Mouse (Mus musculus) lung, embryonic 16.5 days (tissue): ENCODE results near the gene Col23a1. TPM values are rescaled to one million over a fixed set of nuclear protein-coding genes. Genes with fewer than 3 reads are reported as not detected.

Experiments used
- ATAC-seq: fragments of 200-750 bp; cut with Nextera tagmentation; 2 replicates; pipeline ENCODE4 v1.8.0; 2017; ENCODE audit warnings: low read depth, mild to moderate bottlenecking, moderate library complexity
- H3K27ac ChIP-seq: fragments of 300-500 bp; sonication (generic); 2 replicates; pipeline ENCODE4 v1.5.1; 2014; ENCODE audit warnings: mild to moderate bottlenecking, control low read depth, low read length
- H3K27me3 ChIP-seq: fragments of 300-500 bp; sonication (generic); 2 replicates; pipeline ENCODE4 v1.6.1; 2014; ENCODE audit warnings: low read depth, low read length, mixed read lengths; ENCODE audit not compliant: control insufficient read depth, insufficient read depth
- H3K36me3 ChIP-seq: fragments of 300-500 bp; sonication (generic); 2 replicates; pipeline ENCODE4 v1.6.1; 2014; ENCODE audit warnings: low read length; ENCODE audit not compliant: control insufficient read depth, insufficient read depth
- H3K4me1 ChIP-seq: fragments of 300-500 bp; sonication (generic); replicated peaks from 2 replicates; pipeline ENCODE4 v1.6.1; 2014; ENCODE audit warnings: low read length, mixed read lengths; ENCODE audit not compliant: control insufficient read depth, insufficient read depth
- H3K4me2 ChIP-seq: fragments of 300-500 bp; sonication (generic); 2 replicates; pipeline ENCODE4 v1.6.1; 2014; ENCODE audit warnings: low read depth, low read length, control low read depth
- H3K4me3 ChIP-seq: fragments of 300-500 bp; sonication (generic); 2 replicates; pipeline ENCODE4 v1.5.1; 2014; ENCODE audit warnings: mild to moderate bottlenecking, low read length, control low read depth
- H3K9ac ChIP-seq: fragments of 300-500 bp; sonication (generic); 2 replicates; pipeline ENCODE4 v1.6.1; 2014; ENCODE audit warnings: low read length, control low read depth
- H3K9me3 ChIP-seq: fragments of 300-500 bp; sonication (generic); 2 replicates; pipeline ENCODE4 v1.6.1; 2016; ENCODE audit warnings: low read length; ENCODE audit not compliant: control insufficient read depth
- WGBS: fragments of 180-500 bp; shearing (Covaris S2); extraction: QIAGEN DNeasy Blood & Tissue Kit; methylation state at CpG from one replicate; pipeline ENCODE4 v1.1.7; 2014; 5-methylcytosine and 5-hydroxymethylcytosine counted together
- polyA plus RNA-seq: library from polyadenylated mRNA; unstranded; fragments of >200 nt; fragmentation: Nextera tagmentation; extraction: Ambion mirVana; gene quantifications from 2 replicates; pipeline ENCODE4 v1.2.1, GENCODE M21; 2015

The Col23a1 gene
- polyA plus RNA-seq, 1 experiment from 2014 or later: 9.7 TPM

DNA sequence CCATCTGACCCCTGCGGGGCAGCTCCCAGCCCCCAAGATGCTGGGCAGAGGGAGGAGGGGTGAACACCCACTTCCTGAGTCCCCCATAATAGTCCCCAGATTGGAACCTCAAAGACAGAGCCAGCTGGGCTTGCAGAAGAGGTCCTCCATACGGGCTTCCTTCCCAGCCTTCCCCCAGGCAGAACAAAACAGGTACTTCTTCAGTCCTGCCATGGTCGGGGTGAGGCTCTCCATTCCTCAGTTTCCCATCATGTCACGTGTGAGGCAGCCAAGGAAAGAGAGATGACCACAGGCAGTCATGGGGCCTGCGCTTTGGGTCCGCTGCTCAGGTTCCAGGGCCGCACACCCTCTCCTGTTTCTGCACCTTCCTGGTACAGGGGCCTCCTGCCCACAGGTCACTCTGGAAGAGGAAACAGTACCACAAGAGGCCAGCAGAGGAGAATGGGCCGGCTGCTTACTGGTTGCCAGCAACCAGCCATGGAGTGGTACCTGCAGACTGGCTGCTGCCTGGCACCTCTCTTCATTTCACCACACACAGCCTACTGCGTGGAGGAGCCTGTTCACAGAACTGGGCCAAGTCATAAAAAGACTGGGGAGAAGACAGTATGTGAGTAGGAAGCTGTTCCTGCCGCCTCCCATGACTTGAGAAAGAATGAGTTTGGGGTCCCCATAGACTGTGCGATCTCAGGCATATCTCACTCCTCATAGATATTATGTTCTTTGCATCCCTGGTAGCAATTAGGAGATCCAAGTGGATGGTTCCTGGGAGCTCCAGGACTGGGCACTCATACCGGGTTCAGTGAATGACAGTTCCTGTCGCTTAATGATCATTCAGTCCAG is 249.4 kb downstream of the Col23a1 start:
- peak; percentile 13; the same call in 1 of the 2 replicates for ATAC-seq
- WGBS: 62% methylated on average over 13 of the region's 13 CpGs
- no peaks in the 10 kb centered on the region for H3K4me1 ChIP-seq
- H3K9me3 ChIP-seq: no peaks in the 10 kb centered on the region
- no peak overlapping the region for H3K9ac ChIP-seq
- H3K36me3 ChIP-seq: no peaks in the 10 kb centered on the region
- no peak overlapping the region for H3K4me3 ChIP-seq
- no peak overlapping the region for H3K4me2 ChIP-seq
- no peak overlapping the region for H3K27ac ChIP-seq
- no peaks in the 10 kb centered on the region for H3K27me3 ChIP-seq

DNA sequence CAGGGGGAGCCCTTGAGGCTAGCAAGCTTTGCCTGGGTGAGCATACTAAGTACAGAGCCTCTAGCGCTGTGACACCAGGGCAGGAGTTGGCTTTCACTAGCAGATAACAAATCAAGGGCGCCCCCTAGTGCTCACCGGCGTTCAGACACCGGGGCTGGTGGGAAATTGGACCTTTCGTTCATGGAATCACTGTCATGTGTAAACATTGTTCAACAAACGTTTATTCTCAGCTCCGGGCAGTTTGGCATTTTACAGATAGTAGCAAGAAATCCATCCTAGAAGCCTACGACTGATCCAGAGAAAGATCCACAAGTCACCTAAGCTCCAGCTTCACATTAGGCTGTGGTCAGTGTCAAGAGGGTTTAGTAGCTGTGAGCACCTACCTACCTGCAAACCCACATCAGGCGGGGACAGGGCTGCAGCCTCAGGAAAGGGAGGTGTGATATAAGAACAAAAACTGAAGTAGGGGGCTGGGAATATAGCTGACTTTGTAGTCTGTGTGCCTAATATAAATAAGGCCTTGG is 250.1 kb downstream of the Col23a1 start:
- WGBS: 6% methylated on average over 10 of the region's 10 CpGs
- H3K4me3 ChIP-seq: no peak overlapping the region
- no peak overlapping the region for H3K4me2 ChIP-seq
- H3K36me3 ChIP-seq: no peaks in the 10 kb centered on the region
- peak; percentile 91 for ATAC-seq
- H3K4me1 ChIP-seq: no peaks in the 10 kb centered on the region
- no peak overlapping the region for H3K9ac ChIP-seq
- H3K27ac ChIP-seq: no peak overlapping the region
- H3K27me3 ChIP-seq: no peaks in the 10 kb centered on the region
- H3K9me3 ChIP-seq: no peaks in the 10 kb centered on the region

DNA sequence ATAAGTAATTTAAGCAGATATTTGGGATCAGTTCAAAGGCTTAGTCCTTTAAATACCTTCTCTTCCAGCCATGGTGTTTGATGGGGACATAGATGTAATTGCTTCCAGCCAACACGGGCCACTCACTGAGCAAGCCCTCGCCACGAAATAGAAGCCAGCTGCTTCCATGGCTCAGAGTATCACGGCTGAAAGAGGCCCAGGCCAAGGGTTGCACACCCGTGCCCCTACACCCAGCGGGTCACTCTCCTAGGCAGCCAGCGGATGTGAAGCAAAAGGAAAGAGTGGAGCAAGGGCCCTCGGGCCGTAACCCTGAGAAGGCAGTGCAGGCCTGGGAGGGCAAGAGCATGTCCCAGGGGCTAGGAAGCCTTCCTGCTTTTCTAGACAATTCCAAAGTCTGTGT is 252.7 kb downstream of the Col23a1 start:
- Histone ChIP-seq H3K36me3 (no peaks in the 10 kb centered on the region), H3K27me3 (no peaks in the 10 kb centered on the region), H3K4me2 (no peak overlapping the region), H3K9me3 (no peaks in the 10 kb centered on the region), H3K9ac (no peak overlapping the region), H3K27ac (no peak overlapping the region), H3K4me1 (no peaks in the 10 kb centered on the region), H3K4me3 (no peak overlapping the region)
- ATAC-seq: no peak
- 56% methylated on average over 9 of the region's 9 CpGs for WGBS

DNA sequence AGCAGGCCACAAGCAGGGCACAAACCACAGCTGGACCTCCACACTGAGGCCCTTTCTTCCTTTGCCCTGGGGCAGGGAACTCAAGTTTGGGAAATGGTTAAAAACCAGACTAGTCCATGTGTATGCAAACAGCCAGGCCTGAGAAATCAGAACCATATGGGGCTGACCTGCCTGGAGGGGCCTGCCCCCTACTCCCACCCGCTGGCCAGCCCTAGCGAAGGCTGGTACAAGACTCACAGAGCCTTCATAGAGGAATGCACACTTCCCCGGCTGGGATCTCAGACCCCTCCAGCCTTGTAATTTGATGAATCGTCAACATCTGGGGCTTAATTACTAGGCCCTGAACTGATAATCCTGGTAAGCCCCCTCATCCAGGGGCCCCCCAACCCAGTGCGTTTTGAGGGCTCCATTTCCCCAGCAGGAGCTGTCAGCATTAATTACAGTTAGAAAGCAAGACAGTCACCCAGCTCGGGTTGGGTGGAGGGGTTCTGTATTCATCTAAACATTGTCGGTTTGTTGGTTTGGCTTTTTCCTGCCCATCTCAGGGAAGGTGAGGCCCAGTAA is 253.8 kb downstream of the Col23a1 start:
- H3K27ac ChIP-seq: no peak overlapping the region
- no peaks in the 10 kb centered on the region for H3K9me3 ChIP-seq
- no peak overlapping the region for H3K4me3 ChIP-seq
- no peak for ATAC-seq
- H3K4me2 ChIP-seq: no peak overlapping the region
- 44% methylated on average over 7 of the region's 7 CpGs for WGBS
- H3K9ac ChIP-seq: no peak overlapping the region
- H3K27me3 ChIP-seq: no peaks in the 10 kb centered on the region
- no peaks in the 10 kb centered on the region for H3K4me1 ChIP-seq
- H3K36me3 ChIP-seq: no peaks in the 10 kb centered on the region

DNA sequence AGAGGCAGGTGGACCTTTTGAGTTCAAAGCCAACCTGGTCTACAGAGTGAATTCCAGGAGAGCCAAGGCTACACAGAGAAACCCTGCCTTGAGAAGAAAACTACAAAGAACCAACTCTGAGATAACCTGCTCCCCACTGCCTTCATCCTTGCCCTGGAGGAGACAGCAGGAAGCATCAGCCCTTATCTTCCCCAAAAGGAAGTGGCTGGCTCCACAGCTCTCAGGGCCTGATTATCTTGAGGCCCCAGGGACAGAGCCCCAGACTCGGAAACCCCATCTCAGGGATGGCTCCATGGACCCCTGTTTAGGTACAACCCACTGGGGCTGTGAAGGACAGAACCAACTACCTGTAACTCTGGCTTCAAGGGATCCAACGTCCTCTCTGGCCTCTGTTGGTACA is 254.7 kb downstream of the Col23a1 start:
- ATAC-seq: no peak

DNA sequence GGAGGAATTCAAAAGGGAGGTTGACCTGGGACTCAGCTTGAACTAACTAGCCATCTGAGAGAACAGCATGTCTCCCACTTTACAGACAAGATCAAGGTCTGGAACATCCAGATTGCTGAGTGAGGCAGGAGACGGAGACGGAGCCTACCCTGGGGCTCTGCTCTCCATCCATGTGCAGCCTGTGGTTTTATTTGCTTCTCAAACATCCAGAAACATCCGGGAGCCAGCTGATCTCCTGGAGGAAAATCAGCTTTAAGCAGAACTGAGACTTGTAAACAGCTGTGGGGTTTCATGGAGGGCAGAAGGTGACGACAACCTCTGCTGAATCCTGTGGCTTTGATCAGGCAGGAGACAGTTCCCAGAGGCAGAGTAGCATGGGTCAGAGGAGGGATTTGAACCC is 256.1 kb downstream of the Col23a1 start:
- ATAC-seq: no peak
- H3K4me3 ChIP-seq: no peak overlapping the region
- WGBS: 41% methylated on average over 4 of the region's 4 CpGs
- peaks cover 5% of the 10 kb centered on the region for H3K4me1 ChIP-seq
- H3K36me3 ChIP-seq: no peaks in the 10 kb centered on the region
- no peaks in the 10 kb centered on the region for H3K27me3 ChIP-seq
- H3K27ac ChIP-seq: no peak overlapping the region
- no peak overlapping the region for H3K4me2 ChIP-seq
- no peak overlapping the region for H3K9ac ChIP-seq
- H3K9me3 ChIP-seq: no peaks in the 10 kb centered on the region

More for the DNA sequence above, 254.7 kb downstream of the Col23a1 start:
- H3K36me3 ChIP-seq: no peaks in the 10 kb centered on the region
- H3K9me3 ChIP-seq: no peaks in the 10 kb centered on the region
- no peak overlapping the region for H3K9ac ChIP-seq
- no peaks in the 10 kb centered on the region for H3K4me1 ChIP-seq
- WGBS: 52% methylated on average over 2 of the region's 2 CpGs
- H3K4me2 ChIP-seq: no peak overlapping the region
- no peak overlapping the region for H3K27ac ChIP-seq
- no peak overlapping the region for H3K4me3 ChIP-seq
- H3K27me3 ChIP-seq: no peaks in the 10 kb centered on the region

DNA sequence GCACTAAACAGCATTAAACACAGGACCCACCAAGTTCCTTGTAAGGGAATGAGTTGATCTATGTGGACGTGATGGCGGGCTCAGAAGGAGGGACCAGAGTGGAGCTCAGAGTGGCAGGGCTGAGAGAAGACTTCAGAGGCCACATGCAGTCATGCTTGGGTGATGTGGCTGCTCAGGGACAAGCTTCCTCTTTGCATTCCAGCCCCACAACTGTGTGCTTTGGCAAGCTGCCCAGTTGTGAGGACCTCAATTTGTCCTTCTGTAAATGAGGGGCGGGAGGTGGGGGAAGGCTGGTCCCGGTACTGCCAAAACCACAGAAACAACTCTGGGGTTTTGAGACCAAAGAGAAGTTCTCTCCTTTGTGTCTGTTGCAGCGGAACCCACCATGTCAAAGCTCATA is 261.5 kb downstream of the Col23a1 start:
- WGBS: 23% methylated on average over 5 of the region's 5 CpGs
- peak overlapping the region; percentile 65 for H3K27ac ChIP-seq
- peak overlapping the region; percentile 8; the same call in 1 of the 2 replicates for H3K9ac ChIP-seq
- H3K36me3 ChIP-seq: no peaks in the 10 kb centered on the region
- ATAC-seq: peak; percentile 91
- H3K9me3 ChIP-seq: no peaks in the 10 kb centered on the region
- H3K4me3 ChIP-seq: no peak overlapping the region
- H3K4me1 ChIP-seq: peaks cover 13% of the 10 kb centered on the region
- H3K27me3 ChIP-seq: no peaks in the 10 kb centered on the region
- H3K4me2 ChIP-seq: no peak overlapping the region

DNA sequence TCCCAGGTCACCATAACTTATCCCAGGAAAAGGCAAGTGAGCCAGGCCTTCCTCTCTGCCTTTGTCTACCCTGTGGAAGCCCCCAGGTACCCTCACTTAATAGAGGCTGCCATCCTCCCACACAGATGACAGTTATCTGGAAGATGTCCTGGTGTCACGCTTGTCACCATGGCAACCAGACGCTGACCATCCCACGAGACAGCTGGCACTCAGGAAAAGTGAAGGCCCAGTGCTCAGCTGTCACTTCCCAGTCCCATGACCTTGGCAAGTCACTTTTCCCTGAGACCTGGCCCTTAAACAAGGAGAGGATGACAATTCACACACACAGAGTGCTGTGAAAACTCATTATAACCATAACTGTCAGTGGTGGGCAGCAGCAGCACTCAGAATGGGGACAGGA is 262.4 kb downstream of the Col23a1 start:
- Histone ChIP-seq H3K9me3 (no peaks in the 10 kb centered on the region), H3K4me2 (no peak overlapping the region), H3K4me3 (no peak overlapping the region), H3K4me1 (peaks cover 13% of the 10 kb centered on the region), H3K36me3 (no peaks in the 10 kb centered on the region), H3K27me3 (no peaks in the 10 kb centered on the region), H3K27ac (no peak overlapping the region), H3K9ac (no peak overlapping the region)
- ATAC-seq: no peak
- WGBS: 53% methylated on average over 3 of the region's 3 CpGs

DNA sequence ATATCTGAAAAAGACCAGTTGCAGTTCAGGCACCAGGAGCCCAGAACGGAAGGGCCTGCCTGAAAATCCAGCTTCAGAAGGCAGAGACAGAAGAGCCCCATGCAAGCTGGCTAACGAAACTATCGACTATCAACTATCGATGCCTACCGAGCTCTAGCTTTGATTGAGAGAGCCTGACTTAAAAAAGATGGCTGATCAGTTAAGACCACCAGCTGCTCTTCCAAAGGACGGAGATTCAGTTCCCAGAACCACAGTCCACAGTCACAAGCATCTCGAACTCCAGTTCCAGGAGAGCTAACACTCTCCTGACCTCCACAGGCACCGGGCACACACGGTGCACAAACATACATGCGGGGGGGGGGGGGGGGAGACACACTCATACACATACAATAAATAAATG is 264.9 kb downstream of the Col23a1 start:
- H3K4me3 ChIP-seq: 0 out of 2 replicates have a peak overlapping the region, but pooled peaks have one; percentile 18
- H3K9ac ChIP-seq: no peak overlapping the region
- H3K27ac ChIP-seq: no peak overlapping the region
- no peaks in the 10 kb centered on the region for H3K9me3 ChIP-seq
- no peak for ATAC-seq
- no peak overlapping the region for H3K4me2 ChIP-seq
- H3K27me3 ChIP-seq: no peaks in the 10 kb centered on the region
- peaks cover 13% of the 10 kb centered on the region for H3K4me1 ChIP-seq
- no peaks in the 10 kb centered on the region for H3K36me3 ChIP-seq
- 57% methylated on average over 9 of the region's 10 CpGs for WGBS
